Mouse (Mus musculus): ENCODE measurements around the gene 4930470P17Rik. TPM values are rescaled to one million over a fixed set of nuclear protein-coding genes. Genes with fewer than 3 reads are reported as not detected.

The 4930470P17Rik gene
- polyA plus RNA-seq, 1 experiment from 2014 or later, result not detected

- Histone ChIP-seq H3K9me3 (no peaks in the 10 kb centered on the region), H3K4me3 (no peak overlapping the region), H3K27me3 (ENCODE audit: insufficient read depth, poor library complexity, severe bottlenecking) (no peaks in the 10 kb centered on the region), H3K27ac (no peak overlapping the region), H3K4me1 (no peaks in the 10 kb centered on the region), H3K36me3 (no peaks in the 10 kb centered on the region)
- DNase-seq (ENCODE audit: low spot score), result no peak
- WGBS, result 78% methylated on average over 15 of the region's 15 CpGs
These were observed 37.6 kb downstream of the 4930470P17Rik start for GRCm38 (mm10) chr2:170563956-170564855.

- Histone ChIP-seq H3K27ac (no peak overlapping the region), H3K4me1 (peaks cover 16% of the 10 kb centered on the region; the same call in 1 of the 2 replicates), H3K9me3 (no peaks in the 10 kb centered on the region), H3K36me3 (no peaks in the 10 kb centered on the region), H3K27me3 (ENCODE audit: insufficient read depth, poor library complexity, severe bottlenecking) (no peaks in the 10 kb centered on the region), H3K4me3 (no peak overlapping the region)
- WGBS, result 68% methylated on average over 7 of the region's 7 CpGs
- DNase-seq (ENCODE audit: low spot score), result no peak
These were observed 49.7 kb downstream of the 4930470P17Rik start for GRCm38 (mm10) chr2:170552088-170552487.

- no peaks in the 10 kb centered on the region for H3K27me3 ChIP-seq (ENCODE audit: insufficient read depth, poor library complexity, severe bottlenecking)
- 63% methylated on average over 5 of the region's 5 CpGs for WGBS
- H3K4me1 ChIP-seq, result 0 out of 2 replicates have a peak, but pooled peaks cover 17% of the 10 kb centered on the region
- no peak for DNase-seq (ENCODE audit: low spot score)
- H3K36me3 ChIP-seq, result no peaks in the 10 kb centered on the region
- no peak overlapping the region for H3K27ac ChIP-seq
- H3K4me3 ChIP-seq, result no peak overlapping the region
- H3K9me3 ChIP-seq, result no peaks in the 10 kb centered on the region
These were observed 51.6 kb downstream of the 4930470P17Rik start for GRCm38 (mm10) chr2:170550240-170550639.

- Histone ChIP-seq H3K36me3 (no peaks in the 10 kb centered on the region), H3K9me3 (no peaks in the 10 kb centered on the region), H3K4me1 (0 out of 2 replicates have a peak, but pooled peaks cover 17% of the 10 kb centered on the region), H3K27me3 (ENCODE audit: insufficient read depth, poor library complexity, severe bottlenecking) (no peaks in the 10 kb centered on the region), H3K4me3 (no peak overlapping the region), H3K27ac (no peak overlapping the region)
- WGBS, result 73% methylated on average over 2 of the region's 2 CpGs
- DNase-seq (ENCODE audit: low spot score), result no peak
These were observed 52.7 kb downstream of the 4930470P17Rik start for GRCm38 (mm10) chr2:170549146-170549545.

- no peak for DNase-seq (ENCODE audit: low spot score)
- no peaks in the 10 kb centered on the region for H3K9me3 ChIP-seq
- H3K27me3 ChIP-seq (ENCODE audit: insufficient read depth, poor library complexity, severe bottlenecking), result no peaks in the 10 kb centered on the region
- WGBS, result 52% methylated on average over 4 of the region's 4 CpGs
- no peak overlapping the region for H3K4me3 ChIP-seq
- H3K4me1 ChIP-seq, result 0 out of 2 replicates have a peak, but pooled peaks cover 17% of the 10 kb centered on the region
- H3K27ac ChIP-seq, result no peak overlapping the region
- no peaks in the 10 kb centered on the region for H3K36me3 ChIP-seq
These were observed 53.8 kb downstream of the 4930470P17Rik start for GRCm38 (mm10) chr2:170548046-170548445.

GRCm38 (mm10) chr2:170547526-170547925, 54.3 kb downstream of the 4930470P17Rik start:
- H3K27ac ChIP-seq, result no peak overlapping the region
- no peaks in the 10 kb centered on the region for H3K36me3 ChIP-seq
- H3K4me1 ChIP-seq, result 0 out of 2 replicates have a peak, but pooled peaks cover 17% of the 10 kb centered on the region
- 14% methylated on average over 6 of the region's 6 CpGs for WGBS
- DNase-seq (ENCODE audit: low spot score), result no peak
- no peak overlapping the region for H3K4me3 ChIP-seq
- H3K27me3 ChIP-seq (ENCODE audit: insufficient read depth, poor library complexity, severe bottlenecking), result no peaks in the 10 kb centered on the region
- H3K9me3 ChIP-seq, result no peaks in the 10 kb centered on the region

GRCm38 (mm10) chr2:170545745-170546144, 56.1 kb downstream of the 4930470P17Rik start:
- no peaks in the 10 kb centered on the region for H3K9me3 ChIP-seq
- 51% methylated on average over 4 of the region's 4 CpGs for WGBS
- H3K4me1 ChIP-seq, result 0 out of 2 replicates have a peak, but pooled peaks cover 17% of the 10 kb centered on the region
- H3K4me3 ChIP-seq, result no peak overlapping the region
- no peak overlapping the region for H3K27ac ChIP-seq
- H3K36me3 ChIP-seq, result no peaks in the 10 kb centered on the region
- no peak for DNase-seq (ENCODE audit: low spot score)
- H3K27me3 ChIP-seq (ENCODE audit: insufficient read depth, poor library complexity, severe bottlenecking), result no peaks in the 10 kb centered on the region

GRCm38 (mm10) chr2:170544950-170545349, 56.9 kb downstream of the 4930470P17Rik start:
- Histone ChIP-seq H3K9me3 (no peaks in the 10 kb centered on the region), H3K27ac (no peak overlapping the region), H3K27me3 (ENCODE audit: insufficient read depth, poor library complexity, severe bottlenecking) (no peaks in the 10 kb centered on the region), H3K4me1 (0 out of 2 replicates have a peak, but pooled peaks cover 17% of the 10 kb centered on the region), H3K36me3 (no peaks in the 10 kb centered on the region), H3K4me3 (no peak overlapping the region)
- WGBS, result 82% methylated on average over 7 of the region's 7 CpGs
- DNase-seq (ENCODE audit: low spot score), result no peak

- DNase-seq (ENCODE audit: low spot score), result no peak
- Histone ChIP-seq H3K27me3 (ENCODE audit: insufficient read depth, poor library complexity, severe bottlenecking) (no peaks in the 10 kb centered on the region), H3K9me3 (no peaks in the 10 kb centered on the region), H3K4me1 (0 out of 2 replicates have a peak, but pooled peaks cover 17% of the 10 kb centered on the region), H3K4me3 (no peak overlapping the region), H3K36me3 (no peaks in the 10 kb centered on the region), H3K27ac (no peak overlapping the region)
- WGBS, result 81% methylated on average over 3 of the region's 3 CpGs
These were observed 57.7 kb downstream of the 4930470P17Rik start for GRCm38 (mm10) chr2:170544159-170544558.

- no peaks in the 10 kb centered on the region for H3K36me3 ChIP-seq
- no peak for DNase-seq (ENCODE audit: low spot score)
- no peak overlapping the region for H3K27ac ChIP-seq
- 0 out of 2 replicates have a peak, but pooled peaks cover 17% of the 10 kb centered on the region for H3K4me1 ChIP-seq
- no peaks in the 10 kb centered on the region for H3K27me3 ChIP-seq (ENCODE audit: insufficient read depth, poor library complexity, severe bottlenecking)
- H3K4me3 ChIP-seq, result no peak overlapping the region
- no peaks in the 10 kb centered on the region for H3K9me3 ChIP-seq
- 82% methylated on average over 5 of the region's 5 CpGs for WGBS
These were observed 58.2 kb downstream of the 4930470P17Rik start for GRCm38 (mm10) chr2:170543625-170544024.

- WGBS, result 81% methylated on average over 9 of the region's 9 CpGs
- Histone ChIP-seq H3K4me3 (no peak overlapping the region), H3K36me3 (no peaks in the 10 kb centered on the region), H3K27me3 (ENCODE audit: insufficient read depth, poor library complexity, severe bottlenecking) (no peaks in the 10 kb centered on the region), H3K27ac (no peak overlapping the region), H3K9me3 (no peaks in the 10 kb centered on the region), H3K4me1 (no peaks in the 10 kb centered on the region)
- no peak for DNase-seq (ENCODE audit: low spot score)
These were observed 62.6 kb downstream of the 4930470P17Rik start for GRCm38 (mm10) chr2:170539211-170539610.

- Histone ChIP-seq H3K9me3 (no peaks in the 10 kb centered on the region), H3K4me3 (no peak overlapping the region), H3K27me3 (ENCODE audit: insufficient read depth, poor library complexity, severe bottlenecking) (0 out of 2 replicates have a peak, but pooled peaks cover 8% of the 10 kb centered on the region), H3K4me1 (no peaks in the 10 kb centered on the region), H3K27ac (no peak overlapping the region), H3K36me3 (no peaks in the 10 kb centered on the region)
- DNase-seq (ENCODE audit: low spot score), result no peak
These were observed 66.0 kb downstream of the 4930470P17Rik start for GRCm38 (mm10) chr2:170535841-170536240.

GRCm38 (mm10) chr2:170534803-170535174, 67.0 kb downstream of the 4930470P17Rik start:
- no peak overlapping the region for H3K4me3 ChIP-seq
- H3K36me3 ChIP-seq, result no peaks in the 10 kb centered on the region
- DNase-seq (ENCODE audit: low spot score), result no peak
- 0 out of 2 replicates have a peak, but pooled peaks cover 8% of the 10 kb centered on the region for H3K27me3 ChIP-seq (ENCODE audit: insufficient read depth, poor library complexity, severe bottlenecking)
- no peaks in the 10 kb centered on the region for H3K9me3 ChIP-seq
- no peaks in the 10 kb centered on the region for H3K4me1 ChIP-seq
- H3K27ac ChIP-seq, result no peak overlapping the region
- 90% methylated on average over 11 of the region's 11 CpGs for WGBS
